Mouse (Mus musculus) A20 (cell line): ENCODE data around the gene Zfp213.
"Not testable (repeated sequence)": the region's sequence is repeated elsewhere in the genome, so short reads cannot be mapped to it uniquely, and the experiment has no call there.

Experiments used
- DNase-seq: peaks from one replicate; pipeline ENCODE4 v3.0.0-alpha.2; 2011; ENCODE audit warnings: low read depth, low spot score

Zfp213 gene

GRCm38 (mm10) chr17:23544766-23545165, 19.3 kb downstream of the Zfp213 start:
- DNase-seq = no peak

DNA sequence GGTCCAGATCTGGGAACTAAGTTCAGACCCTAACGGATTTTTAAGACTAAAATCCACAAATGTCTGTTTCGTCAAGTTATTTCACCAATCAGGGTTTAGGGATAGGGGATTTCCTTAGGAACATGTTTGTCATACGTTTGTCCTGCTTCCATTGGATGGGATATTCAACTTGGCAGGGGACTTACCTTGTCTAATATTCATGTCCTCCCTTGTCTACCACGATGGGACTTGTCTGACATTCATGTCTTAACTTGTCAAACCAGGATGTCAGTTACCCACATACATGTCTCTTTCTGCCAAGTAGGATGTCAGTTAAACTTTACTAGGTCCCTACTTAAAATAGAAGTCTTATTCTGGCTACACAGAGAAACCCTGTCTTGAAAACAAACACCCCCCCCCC, 20.1 kb downstream of the Zfp213 start:
- DNase-seq = no peak

DNA sequence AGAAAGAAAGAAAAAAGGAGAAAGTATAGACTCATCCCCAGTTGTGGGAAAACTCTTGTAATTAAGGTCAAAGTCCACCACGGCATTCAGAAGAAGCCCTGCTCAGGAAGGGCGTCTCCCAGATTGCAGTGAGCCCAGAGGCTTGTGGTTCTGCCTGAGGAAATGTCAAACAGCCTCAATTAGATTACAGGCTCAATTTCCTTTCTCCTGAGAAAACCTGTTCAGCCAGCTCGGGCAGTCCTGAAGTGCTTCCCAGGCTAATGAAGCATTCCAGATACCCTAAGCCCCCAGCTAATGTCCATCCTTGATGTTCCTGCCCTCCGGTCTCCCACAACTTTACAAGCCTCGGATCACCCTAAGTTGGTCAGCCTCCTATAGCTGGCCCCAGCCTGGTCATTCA, 20.7 kb downstream of the Zfp213 start:
- DNase-seq = no peak

GRCm38 (mm10) chr17:23542835-23543234, 21.2 kb downstream of the Zfp213 start:
- DNase-seq = no peak

DNA sequence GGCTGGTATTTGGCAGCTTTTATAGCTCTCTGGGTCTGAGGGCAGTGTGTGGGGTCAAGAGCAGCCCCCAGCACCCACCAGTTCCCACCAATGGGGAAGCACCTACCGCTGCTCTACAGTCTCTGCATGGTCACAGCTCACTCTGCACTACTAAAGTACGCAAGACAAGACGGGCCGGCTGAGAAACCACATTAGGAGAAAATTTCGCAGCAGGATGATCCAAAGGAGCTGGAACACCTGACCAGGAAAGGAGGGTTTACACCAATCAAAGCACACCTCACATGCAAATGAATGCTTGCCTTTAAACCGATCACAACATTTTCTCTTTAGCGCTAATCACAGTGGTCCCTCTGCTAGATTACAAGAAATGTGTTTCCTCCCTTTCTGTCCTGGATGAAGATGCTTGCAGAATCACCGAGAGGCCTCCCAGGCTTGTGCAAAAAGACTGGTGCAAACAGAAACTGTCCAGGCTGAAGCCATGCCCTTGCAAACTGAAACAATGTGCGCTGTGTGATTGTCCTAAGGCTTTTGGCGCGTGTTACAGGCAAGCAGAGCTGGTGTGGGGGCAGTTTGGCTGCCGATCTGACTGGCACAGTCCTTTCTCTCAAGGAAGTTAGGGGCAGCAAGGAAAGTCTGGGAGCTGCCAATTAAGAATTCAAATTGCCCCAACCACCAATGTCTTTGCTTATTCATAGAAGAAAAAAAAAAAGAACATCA, 21.9 kb downstream of the Zfp213 start:
- DNase-seq = peak; percentile 43

DNA sequence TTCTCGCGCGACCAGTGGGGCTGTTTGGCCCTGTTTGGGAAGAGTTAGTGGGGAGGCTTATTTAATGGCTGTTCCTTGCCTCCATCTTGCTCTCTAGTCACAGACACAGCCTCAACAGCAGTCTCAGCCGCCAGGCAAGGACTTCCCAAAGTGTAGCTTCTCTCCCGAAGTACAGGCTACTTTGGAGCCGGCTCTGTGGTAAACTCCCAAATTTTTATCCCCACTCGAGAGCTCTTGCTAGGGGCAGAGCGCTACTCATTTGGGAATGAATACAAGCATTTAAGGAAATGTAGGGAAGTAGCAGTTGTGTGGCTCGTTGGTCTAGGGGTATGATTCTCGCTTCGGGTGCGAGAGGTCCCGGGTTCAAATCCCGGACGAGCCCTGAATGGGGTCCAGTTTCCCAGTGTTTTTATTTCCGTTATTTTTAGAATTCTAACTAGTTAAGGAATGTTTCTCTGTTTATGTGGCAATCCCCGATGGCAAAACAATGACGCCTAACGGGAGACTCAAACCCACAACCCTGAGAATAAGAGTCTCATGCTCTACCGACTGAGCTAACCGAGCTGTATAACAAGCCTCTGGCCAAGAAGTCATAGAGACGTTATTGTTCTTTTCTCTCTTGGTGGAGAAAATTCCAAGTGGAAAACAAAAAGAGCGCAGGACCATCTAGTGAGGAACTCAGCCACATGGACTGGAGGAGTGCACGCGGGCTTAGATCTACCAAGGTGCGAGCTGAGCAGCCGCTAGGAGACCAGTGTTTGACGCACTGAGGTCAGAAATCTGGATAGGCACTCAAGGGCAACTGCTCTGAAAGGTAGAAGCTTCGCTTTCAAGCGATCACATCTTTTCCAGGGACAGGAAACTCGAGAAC, 23.2 kb downstream of the Zfp213 start:
- DNase-seq = no peak

DNA sequence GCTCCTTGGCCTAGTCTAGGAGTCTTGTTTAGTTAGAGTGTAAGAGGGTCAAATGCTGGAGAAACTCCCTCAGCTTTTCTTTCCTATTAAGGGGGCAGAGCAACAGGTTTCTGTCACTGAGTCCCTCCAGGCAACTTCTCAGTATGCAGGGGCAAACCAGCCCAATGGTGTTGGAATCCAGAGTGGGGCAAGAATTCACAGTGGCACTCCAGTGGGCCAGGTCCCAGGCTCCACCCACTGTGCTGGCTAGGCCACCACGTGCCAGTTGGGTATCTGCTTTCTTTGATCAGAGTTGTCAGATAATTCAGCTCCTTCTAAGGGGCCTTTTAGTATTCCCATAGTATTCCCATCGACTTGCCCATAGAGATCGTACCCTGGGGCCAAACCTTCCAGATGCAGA, 23.9 kb downstream of the Zfp213 start:
- no peak for DNase-seq

GRCm38 (mm10) chr17:23539608-23540007, 24.4 kb downstream of the Zfp213 start:
- no peak for DNase-seq

DNA sequence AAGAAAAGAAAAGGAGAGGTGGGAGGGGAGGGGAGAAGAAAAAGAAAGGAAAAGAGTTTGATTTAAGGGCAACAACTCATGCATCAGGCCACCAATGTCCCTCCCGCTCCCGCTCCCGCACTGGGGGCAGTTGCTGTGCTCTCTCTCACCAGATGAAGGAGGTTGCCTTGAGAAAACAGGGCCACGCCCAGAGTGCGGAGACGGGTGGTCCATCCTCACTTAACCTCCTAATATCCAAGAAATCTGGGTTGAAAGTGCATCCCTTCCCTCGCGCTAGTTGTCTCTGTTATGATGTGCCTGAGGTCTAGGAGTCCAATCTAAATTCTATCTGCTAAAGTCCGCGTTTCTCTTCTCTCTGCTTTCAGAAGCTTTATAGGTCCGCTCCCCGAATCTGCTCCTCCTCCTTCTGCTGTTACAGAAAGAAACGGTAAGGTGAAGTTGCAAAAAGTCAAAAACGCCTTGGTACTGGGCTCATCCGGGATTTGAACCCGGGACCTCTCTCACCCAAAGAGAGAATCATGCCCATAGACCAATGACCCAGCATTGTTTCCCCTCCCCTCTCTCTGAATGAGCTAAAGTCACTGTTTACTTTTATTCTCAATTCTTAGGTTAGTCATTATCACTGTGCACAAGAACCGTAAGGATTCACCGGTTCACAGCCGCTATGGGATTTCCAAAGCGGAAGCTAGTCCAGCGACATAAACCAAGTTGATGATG, 25.6 kb downstream of the Zfp213 start:
- no peak for DNase-seq

DNA sequence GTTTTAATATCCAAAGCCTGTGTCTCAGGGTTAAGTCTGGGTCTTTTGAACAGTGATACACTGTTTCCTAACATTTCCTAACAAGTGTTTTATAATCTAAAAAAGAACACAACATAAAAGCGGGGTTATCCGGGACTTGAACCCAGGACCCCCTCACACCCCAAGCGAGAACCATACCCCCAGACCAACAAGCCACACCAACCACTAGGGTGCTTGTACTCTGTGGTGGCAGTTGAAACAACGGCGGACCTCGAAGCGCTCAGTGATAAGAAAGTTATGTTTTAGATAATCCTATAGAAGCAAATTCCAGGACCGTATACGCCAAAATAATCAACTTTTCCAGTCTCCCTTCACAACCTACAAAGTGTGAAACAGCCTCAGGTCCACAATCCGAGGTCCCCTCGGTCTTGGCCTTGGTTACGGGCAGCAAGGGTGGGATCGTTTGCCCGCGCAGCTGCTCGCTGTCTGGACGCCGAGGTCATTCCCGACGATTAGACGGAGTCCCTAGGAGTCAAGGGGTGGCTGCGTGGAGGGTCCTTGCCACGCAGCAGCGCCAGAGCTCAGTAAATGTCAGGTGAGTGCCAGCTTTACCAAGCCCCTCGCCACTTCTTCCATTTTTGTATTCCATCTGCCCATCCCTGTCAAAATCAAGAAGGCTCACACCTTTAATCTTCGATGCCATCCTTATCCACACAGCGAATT, 26.3 kb downstream of the Zfp213 start:
- DNase-seq = no peak

- DNase-seq = peak; percentile 67
Observed at GRCm38 (mm10) chr17:23535046-23535788, 28.8 kb downstream of the Zfp213 start.

DNA sequence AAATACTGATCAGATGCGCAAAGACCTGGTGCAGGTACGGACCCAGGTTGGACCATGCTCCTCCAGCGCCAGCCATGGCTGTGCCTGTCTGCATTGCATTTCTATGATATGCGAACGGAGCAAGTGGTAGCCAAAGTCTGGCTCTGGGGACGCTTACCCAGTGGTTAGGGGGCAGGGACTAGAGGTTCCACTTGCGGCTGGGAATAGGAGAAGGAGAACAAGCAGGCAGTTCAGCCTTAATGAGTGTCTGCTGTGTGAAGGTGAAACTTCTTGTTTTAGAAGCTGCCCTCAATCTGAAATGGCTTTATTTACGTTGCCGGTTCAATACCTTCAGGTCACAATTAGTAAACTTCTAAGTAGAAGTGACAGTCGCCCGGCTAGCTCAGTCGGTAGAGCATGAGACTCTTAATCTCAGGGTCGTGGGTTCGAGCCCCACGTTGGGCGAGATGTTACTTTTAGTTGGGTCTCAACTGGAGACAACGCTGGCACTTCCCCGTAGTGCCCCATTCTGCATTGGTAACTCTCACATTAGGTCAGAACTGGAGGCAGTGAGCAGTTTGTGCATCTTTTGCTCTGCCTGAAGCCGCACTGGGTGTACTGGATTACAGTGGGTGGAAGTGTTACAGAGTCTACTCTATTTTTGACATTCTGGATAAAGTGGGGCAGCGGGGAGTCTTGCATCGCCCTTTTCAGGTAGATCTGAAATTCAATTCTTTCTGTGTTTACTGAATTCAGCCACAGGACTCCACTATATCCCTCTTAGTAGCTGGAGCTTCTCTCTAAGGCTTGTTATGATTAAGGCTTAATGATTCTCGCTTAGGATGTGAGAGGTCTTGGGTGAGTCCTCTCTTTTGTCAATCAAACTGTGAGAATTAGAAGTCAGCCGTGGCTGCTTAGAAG, 30.2 kb downstream of the Zfp213 start:
- peak; percentile 67 for DNase-seq

- not testable (repeated sequence) for DNase-seq
Observed at GRCm38 (mm10) chr17:23531408-23531807, 32.6 kb downstream of the Zfp213 start.

DNA sequence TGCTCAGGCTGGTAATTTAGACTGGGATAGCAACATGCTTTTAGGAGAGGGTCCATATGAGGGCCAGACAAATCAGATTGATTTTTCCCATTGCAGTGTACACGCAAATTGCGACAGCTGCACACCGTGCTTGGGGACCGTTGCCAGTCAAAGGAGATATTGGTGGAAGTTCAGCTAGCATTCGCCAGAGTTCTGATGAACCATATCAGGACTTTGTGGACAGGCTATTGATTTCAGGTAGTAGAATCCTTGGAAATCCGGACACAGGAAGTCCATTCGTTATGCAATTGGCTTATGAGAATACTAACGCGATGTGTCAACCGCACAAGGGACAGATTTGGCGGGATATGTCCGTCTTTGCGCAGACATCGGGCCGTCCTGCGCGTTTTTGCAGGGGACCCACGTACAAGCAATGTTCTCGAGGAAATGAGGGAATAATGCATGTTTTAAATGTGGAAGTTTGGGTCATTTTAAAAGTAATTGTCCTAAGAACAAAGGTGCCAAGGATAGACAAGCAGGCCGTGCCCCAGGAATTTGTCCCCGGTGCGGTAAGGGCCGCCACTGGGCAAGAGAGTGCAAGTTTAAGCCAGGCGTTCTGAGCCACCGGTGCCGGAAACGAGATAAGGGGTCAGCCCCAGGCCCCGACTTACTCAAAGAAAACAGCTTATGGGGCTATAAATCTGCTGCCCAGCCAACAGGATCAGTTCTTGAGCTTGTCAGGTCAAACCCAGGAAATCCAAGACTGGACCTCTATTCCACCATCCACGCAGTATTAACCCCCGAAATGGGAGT, 40.9 kb downstream of the Zfp213 start:
- DNase-seq = not testable (repeated sequence)

DNA sequence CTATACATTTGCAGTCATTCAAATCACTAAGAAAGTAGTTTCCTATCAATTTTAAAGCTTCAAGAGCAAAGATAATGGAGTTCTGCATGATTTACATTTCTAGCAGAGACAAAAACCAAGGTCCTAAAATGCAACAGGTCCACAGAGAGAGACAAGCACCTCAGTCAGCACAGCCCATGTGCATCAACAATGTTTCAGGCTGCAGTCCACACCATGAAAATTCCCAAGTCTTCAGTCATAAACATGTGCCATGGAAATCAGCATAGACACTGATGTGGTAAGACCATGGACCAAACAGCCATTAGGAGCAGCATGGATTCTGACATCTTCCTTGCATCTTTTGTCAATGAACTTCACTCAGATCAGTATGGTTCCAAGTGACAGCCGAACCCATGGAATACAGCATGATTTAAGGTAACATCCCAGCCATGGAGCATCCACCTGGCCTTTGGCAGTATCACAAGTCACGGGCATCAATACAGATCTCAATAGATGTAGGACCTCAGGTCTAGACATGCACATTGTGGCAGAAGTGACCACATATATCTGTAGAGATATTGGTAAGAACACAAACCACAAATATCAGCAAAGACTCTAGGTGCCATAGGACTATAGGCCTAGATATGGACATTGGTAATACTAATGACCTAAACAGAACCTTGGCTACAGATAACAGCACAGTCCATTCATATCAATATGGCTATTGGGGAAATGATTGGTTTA, 45.2 kb downstream of the Zfp213 start:
- no peak for DNase-seq
